Mouse (Mus musculus) adrenal gland, adult 8-10 months (tissue): ENCODE measurements at regions not wholly inside any gene's neighbourhood (a gene's known extent, or its start where the extent isn't known, plus 50 kb on each side); places are given as distances from the start of the nearest gene placed in this dataset.
"Not testable (repeated sequence)": the region's sequence is repeated elsewhere in the genome, so short reads cannot be mapped to it uniquely, and the experiment has no call there.

ENCODE experiments used
- DNase-seq: peaks from one replicate; pipeline ENCODE4 v3.0.0; 2022

DNA sequence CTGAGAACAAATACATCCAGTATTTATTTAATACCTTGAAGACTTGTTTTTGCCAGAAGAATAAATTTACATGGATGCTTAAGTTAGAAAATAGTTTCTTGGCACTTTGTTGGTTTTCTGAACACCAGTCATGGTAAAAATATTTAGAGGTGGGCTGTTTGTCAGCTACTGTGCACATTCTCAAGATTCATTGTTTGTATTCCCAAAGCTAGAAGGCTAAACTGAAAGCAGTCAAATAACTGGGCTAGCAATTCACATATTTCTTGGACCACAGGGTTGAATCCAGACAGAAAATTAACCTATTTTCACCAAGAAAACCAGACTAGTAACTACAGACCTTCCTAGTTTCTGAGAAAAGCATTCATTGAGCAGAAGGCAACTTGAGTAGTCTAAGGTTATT is 488.1 kb upstream of the Klf6 start:
- DNase-seq, result no peak

DNA sequence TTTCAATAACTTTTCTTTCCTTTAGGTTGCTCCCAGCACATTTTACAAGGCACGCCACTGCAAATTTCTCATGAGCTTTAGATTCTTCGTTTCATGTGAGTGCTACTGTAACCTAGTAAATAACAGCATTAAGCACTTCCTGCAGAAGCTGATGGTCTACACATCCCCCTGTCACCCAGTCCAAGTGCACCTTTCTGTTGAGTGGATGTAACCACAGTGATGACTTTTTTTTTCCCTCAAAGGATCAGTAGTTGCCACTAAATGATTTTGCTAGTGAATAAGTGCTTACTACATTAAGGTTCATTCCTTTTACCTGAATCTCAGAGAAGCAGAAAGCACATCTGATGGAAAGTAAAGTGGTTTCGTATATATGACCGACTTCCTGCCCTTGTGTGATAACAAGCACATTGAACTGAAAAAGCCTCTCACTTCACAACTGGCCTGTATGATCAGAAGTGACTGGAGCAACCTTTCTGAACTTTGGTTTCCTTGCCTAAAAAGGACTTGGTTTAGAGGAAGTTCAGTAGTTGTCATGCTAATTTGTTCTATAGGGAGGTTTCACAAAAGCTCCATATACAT is 453.0 kb upstream of the Klf6 start:
- no peak for DNase-seq

DNA sequence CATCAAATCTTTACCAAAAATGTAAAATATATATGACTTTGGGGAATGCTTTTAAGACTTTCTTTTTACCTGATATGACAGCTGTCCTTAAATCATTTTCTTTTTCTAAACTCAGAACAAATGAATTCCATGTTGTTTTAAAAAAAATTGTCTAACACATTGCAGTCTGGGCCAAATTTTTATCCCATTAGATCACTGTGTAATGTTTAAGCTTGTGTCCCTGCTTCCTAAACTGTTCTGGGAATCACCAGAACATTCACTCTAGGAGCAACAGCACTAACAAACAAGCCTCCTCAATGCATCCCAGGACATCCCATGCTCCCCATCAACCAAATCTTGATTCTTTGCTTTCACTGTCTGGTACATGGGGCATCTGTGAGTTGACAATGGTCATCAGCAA is 449.2 kb upstream of the Klf6 start:
- DNase-seq, result no peak

DNA sequence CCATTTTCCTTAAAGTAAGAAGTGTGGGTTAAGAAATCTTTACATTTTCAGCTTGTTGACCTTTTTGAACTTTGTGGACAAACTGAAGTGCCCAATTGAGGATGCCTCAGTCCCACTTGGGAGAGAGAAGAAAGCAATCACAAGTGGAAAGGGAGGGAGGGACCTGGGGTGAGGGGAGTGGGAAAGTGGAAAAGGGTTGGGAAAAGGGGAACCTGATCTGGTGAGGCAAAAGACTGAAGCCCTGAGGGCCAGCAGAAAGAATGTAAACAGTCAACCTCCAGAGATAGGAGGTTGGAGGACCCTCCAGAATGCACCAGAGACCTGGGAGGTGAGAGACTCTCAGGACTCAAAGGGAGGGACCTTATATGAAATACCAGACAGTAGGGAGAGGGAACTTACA is 448.3 kb upstream of the Klf6 start:
- DNase-seq, result not testable (repeated sequence)

DNA sequence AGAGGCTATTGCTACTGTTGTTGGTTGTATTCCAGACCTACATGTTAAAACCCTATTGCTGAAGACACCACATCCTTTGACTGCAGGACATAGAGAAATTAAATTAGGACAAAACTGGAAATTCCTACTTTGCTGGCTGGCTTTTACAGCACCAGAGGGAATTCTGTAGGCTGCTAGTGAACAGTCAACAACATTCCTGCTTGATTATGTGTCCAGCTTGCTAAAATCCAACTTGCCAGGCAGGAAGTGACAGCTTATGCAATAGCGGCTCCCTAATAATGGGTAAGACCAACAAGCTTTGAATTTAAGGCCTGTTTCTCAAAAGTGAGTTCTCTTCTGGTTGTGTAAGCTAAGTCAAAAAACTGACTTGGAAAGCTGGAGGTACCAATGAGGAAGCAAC is 437.2 kb upstream of the Klf6 start:
- no peak for DNase-seq

DNA sequence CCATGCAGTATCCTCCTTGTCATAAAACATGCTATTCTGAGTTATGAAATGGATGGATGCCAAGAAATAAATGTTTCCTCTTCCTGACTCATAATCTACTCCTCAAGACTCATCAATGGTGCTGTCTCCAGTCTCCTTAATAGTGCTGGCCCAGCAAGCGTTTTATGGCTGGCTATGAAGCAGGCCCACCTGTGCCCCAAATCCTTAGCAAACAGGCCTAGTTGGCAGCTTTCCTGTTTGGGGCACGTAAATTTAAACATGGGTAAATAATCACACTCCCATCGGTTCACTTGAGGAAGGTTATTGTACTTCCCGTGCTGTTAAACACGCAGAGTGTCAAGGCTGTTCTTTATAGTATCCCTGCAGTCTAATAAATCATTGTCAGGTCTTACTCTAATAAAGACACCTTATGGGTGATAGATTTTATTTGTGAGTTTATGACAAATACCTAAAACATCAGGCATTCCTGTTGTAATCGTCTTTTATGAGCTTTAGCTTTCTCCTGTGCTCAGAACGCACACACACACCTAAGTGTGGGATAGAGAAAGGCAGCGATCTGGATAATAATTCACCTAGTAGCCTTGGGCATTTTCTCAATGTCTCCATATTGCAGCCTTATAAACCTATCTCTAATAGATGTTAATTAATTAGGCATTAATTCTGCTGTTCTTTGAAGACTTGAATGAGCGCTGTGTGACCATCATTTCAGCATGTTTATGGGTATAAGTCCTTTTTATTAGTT is 435.6 kb upstream of the Klf6 start:
- no peak for DNase-seq

DNA sequence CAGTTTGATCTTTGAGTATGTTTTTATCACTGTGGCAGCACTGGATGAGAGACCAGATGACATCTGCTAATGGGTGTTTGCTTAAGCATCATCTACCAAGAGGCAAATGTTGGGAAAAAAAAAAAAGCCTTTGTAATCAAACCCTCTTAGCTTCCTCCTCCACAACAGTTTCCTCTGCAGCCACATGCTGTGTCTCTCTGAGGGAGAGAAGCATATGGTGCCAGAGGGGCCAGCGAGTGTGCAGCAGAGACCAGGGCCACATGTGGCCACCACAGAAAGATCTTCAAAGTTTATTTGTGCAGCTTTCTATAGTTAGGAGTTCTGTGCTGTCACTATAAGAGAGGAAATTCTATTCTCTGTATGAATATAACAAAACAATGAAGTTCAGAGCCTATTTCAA is 427.6 kb upstream of the Klf6 start:
- DNase-seq, result no peak

DNA sequence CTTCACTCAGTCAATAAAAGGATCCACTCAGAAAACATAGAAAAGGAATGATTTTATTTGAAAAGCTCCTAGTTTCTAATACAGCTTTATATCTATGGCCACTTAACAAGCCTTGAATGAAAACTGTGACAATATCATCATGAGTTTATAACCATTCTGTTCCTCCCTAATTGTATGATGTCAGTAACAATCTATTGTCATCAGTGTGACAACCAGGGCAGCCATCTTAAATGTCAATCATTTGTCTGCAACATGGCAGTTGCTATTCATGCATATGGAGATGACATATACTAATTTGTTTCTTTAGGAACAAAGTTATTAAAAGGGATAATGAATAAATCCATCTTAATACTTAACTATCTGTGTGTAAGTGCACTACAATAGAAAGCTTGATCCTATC is 426.2 kb upstream of the Klf6 start:
- DNase-seq, result no peak

DNA sequence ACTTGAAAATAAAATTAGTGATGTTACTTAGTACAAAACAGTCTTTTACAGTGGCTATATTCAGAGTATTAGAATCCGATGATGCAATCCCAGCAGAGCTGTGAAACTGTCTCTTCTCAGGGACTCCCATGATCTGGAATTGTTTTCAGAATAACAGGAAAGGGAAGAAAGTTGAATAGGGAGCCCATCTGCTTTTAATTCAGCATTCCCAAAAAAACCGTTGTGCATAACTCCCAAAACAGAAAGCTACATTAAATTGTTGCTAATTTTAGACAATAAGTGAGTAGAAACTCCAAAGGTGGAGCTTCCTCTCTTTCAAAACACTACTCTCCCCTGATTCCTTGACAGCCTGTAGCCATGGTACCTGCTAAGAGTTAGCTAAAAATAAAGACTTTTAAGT is 425.1 kb upstream of the Klf6 start:
- no peak for DNase-seq

DNA sequence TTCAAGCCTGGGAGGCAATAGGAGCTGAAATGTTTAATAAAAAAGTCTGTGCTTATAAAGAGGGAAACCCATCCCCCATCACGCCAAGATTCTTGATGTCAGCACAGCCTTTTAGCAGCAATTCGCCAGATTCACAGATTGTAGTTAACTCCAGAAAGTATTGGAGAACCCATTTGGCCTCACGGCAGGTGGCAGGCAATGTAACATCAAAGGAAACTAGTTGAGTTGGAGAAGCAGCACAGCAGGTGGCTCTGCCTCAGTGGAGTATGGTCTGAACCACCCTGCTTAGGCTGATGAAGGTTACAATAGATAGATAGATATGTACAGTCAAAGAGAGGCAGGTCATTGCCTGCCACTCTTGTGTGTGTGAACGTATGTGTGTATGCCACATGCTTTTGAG is 420.8 kb upstream of the Klf6 start:
- DNase-seq, result no peak

DNA sequence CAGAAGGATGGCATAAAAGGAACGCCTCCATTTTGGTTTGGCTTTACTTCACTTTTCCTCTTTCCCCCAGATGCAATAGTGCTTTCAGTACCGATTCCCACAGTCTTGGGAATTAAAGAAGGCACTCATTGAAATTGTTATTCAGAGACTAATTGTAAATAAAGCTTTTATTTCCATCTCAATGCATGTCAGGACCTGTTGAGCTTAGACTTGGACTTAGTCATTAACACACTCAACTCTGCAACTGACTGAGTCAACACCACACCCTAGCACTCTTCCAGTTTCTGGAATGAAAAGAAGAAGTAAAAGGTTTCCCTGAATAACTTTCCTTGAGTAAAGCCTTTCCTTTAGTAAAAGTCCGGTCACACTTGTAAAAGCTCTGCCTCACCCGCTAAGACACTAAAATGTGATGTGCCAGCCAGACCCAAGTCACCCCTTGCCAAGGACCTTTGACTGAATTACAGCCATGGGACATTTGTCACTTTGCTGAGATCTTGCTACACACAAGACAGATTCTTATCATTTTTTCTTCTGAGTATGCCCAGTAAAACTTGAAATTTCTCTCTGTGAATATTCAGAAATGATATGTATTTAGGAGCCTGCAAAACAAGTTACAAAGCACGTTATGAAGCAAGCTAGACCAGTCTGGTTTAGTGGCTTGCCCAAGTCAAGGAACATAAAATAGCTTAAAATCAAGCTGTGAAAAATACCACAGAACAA is 416.4 kb upstream of the Klf6 start:
- peak; percentile 4 for DNase-seq

DNA sequence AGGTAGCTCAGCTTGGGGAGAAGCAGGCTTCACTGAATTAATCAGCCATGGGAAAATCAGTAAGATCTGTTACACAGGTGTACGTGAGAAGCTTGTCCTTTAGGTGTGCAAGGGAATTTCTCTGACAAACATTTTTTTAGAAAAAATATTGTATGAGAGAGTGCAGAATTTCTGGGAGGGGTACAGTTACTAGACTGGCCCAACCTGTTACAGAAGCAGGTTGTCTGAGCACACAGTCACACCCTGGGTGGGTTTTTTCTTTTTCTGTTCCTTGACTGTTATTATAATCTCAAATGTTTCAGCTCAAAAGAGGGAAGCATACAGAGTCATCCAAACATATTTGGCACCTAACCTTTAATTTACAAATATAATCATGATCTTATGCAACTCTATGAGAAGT is 412.7 kb upstream of the Klf6 start:
- no peak for DNase-seq

DNA sequence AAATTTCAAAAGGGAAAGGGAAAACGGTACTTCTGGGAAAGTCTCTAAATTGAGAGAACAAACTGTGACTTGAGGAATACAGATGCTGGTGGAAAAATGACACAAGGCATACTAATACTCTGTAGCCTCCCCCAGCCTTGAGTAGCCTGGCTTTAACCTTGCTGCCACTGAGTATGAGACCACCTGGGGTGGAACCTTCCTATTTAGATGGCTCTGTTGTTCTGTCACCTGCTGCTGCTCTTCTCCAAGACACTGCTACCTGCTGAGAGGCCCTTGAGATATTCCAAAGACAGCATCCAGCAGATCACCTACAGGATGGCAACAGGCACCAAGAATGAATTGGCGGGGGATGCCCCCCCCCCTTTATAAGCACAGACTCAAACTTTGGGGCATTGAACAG is 380.5 kb upstream of the Klf6 start:
- no peak for DNase-seq

DNA sequence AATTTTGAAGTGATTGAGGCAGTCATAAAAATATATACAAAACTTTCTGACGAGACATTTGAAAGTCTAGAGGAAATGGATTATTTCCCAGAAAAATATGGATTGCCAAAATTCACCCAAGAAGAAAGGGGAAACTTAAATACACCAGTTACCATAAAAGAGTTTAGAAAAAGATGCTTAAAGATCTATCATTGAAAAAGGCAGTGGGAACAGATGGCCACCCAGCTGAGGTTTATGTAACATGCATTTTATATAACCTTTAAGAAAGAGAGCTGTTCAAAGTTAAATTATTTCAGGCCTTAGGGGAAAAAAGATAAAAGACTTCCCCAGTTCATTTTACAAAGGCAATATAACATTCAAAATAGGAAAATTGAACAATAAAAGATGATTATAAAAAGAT is 369.0 kb upstream of the Klf6 start:
- no peak for DNase-seq

DNA sequence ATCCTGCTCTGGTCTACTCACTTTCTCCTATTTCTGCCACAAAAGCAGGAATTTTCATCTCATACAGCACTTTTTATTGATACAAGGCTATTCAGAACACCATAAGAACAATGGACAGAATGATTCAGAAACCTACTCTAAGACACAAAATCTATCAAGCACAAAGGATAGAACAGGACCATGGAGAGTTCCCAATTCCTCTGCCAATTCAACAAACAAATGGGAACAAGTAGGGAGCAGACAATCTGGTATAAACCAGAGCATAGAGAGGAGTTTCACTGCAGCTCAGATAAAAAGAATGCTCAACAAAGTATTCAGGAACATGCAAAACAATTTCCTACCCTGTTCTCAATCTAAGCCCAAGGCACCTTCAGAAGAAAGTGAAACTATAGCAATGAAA is 363.7 kb upstream of the Klf6 start:
- DNase-seq, result no peak

DNA sequence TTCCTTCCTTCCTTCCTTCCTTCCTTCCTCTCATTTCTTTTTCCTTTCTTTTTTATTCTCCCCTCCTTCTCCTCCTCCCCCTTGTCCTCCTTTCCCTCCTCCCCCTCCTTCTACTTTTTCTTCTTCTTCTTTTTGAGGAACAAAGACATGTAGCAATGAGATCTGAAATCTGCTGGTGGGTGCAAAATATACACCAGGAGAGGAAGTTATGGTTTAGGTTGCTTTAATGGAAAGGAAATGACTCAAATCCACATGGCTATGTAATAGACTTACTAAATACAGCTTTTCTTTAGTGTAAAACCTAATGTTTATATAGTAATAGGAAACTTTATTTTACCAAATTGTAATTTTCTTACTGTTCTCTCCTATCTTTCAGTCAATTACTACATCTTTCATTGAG is 349.5 kb upstream of the Klf6 start:
- no peak for DNase-seq

DNA sequence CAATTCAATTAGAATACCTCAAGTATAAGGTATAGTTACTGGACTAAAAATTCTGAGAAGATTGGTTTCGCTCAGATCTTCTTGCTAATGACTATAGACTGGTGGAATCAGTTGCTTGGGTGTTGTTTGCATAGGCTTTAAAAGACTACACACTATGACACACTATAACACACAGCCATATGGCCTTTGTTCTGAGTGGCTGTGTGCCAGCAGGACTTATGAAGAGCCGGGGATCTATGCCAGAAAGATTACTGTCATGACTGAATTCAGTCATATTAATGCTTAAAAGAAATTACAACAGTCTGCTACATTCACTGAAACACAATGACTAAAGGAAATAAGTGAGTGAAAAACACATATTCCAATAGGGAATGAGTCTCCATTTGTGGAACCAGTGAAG is 345.7 kb upstream of the Klf6 start:
- DNase-seq, result no peak

DNA sequence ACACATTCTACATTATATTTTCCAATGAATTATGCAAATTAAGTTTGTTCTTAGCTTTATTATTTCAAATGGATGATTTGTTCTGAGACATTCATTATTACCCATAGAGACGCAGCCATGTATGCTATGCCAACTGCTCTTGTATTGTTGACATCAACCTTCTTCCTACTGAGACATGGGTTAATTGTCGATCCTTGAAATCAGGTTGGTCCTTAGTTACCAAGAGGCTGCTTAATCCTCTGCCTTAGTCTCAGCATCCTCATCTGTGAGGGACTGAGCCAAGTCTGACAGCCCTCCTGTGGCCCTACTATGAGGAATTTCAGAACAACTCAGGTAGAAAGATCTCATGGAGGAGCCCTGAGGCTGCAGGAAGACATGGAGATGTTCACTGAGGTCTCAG is 345.2 kb upstream of the Klf6 start:
- no peak for DNase-seq

DNA sequence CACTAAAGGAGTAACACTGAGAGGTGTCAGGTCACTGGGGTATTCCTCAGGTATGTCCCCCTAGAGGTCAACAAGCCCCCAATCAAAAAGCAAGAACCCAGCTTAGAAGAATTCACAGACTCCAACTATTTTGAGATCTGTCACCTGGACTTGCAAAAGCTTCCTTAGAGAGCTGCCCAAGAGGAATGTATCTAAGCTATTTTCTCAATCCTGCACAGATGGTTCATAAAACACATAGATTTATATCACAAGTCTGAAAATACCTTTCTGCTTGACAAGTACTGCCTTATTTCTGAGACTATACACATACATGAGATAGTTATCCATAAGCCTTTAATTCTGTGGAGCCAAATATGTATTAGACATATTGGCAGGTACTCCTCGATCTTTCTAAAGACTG is 342.1 kb upstream of the Klf6 start:
- no peak for DNase-seq

DNA sequence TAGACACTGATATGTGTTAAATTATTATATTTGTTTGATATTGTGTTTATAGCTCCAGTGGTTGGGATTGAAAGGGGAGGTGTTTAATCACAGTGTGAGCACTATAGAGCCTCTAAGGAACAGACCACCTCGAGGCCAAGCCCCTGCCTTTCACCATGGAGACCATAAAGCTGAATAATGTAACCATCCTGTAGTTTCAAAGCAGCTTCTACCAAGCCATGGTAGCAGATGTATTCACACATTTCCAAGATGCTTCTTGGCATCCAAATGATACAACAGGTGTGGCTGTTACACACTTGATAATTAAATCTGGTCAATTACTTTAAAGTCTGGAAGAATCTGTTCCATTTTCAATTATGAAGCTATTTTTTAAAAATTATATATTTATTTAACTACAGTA is 341.7 kb upstream of the Klf6 start:
- no peak for DNase-seq

DNA sequence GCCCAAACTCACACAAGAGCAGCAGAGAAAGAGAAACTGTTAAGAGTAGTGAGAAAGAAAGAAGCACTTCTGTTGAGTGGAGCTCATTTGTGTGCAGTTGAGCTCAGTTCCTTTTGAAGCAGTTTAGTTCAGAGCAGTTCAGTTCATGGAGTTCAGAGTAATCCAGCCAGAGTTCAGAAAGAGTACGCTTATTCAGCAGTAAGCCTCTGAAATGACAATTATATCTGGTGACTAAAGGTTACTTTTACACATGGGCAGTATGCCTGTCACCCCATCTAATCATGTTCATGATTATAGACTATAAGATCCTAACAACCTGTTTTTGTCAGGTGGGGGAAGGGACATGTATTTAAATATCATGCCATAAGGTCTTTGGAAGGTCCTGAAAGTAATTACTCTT is 333.9 kb upstream of the Klf6 start:
- no peak for DNase-seq

DNA sequence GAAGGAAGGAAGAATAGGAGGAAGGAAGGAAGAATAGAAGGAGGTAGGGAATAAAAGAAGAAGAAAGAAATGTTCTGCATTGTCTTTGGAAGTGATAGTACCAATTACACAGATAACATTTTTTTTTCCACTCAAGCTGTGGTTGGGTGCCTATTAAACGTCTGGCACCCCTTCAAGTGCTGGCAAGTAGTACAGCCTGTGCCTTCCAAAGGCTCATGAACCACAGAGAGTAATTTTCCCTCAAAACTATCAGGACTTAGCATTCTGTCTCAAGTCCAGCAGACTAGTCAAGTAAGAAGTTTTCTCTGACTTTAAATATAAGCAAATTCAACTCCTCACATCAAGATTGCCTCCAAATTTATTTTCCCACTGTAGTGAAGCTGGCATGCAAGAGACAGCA is 321.0 kb upstream of the Klf6 start:
- no peak for DNase-seq

DNA sequence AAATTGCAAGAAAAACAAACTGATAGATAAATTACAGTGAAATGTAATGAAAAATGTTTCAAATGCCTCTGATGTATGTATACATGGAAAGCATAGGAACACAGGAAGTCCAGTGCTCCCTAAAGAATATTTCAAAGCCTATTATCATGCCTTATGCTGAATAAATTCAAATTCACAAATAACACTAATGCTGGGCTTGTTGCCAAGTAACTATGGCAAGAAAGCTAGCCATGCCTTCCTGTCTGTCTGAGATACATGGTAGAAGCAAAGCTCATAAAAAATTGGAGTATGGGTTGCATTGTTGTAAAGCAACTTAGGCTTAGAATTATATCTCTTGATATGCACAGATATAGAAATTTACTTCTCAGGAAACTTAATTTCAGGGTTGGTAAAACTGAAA is 315.8 kb upstream of the Klf6 start:
- no peak for DNase-seq

DNA sequence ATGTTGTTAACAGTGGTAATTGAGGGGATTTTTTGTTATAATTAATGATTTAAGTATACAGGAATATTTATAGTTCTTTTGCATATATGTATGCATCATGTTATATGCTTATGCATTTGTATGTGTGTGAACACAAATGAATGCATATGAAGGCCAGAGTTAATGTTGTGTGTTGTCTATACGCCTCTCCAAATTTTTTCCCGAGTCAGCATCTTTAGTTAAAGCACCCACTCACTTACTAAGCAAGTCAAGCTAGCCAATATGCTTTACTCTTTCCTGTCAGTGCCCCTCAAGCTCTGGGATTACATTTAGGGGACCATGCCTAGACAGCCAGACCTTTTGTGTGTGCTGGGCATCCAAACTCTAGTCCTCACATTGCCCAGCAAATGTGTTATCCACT is 315.3 kb upstream of the Klf6 start:
- no peak for DNase-seq
